Mouse (Mus musculus) heart, adult 2 months (tissue): ENCODE results near the gene Olfr695.

Source experiments
- CTCF ChIP-seq: fragments of 200-600 bp; IDR thresholded peaks from 2 replicates; pipeline ENCODE4 v1.8.1; 2022; ENCODE audit warnings: antibody characterized with exemption, mild to moderate bottlenecking, moderate library complexity
- EP300 ChIP-seq: fragments of 200-500 bp; IDR thresholded peaks from 2 replicates; pipeline ENCODE4 v1.6.1; 2011; ENCODE audit warnings: low read depth, low read length, control low read depth; ENCODE audit not compliant: insufficient read depth
- POLR2A ChIP-seq: fragments of 200-500 bp; IDR thresholded peaks from 2 replicates; pipeline ENCODE4 v1.6.1; 2011; ENCODE audit warnings: mild to moderate bottlenecking, low read depth, low read length, control low read depth; ENCODE audit not compliant: insufficient read depth

GRCm38 (mm10) chr7:106691714-106692113 lies 24.5 kb downstream of the Olfr695 start, which contains the start of gene Olfr694:
- no peak for TF ChIP-seq POLR2A
- TF ChIP-seq CTCF = no peak
- no peak for TF ChIP-seq EP300
